Mouse (Mus musculus): ENCODE data around the gene Pigo. TPM values are rescaled to one million over a fixed set of nuclear protein-coding genes. Genes with fewer than 3 reads are reported as not detected.
"Not testable (repeated sequence)": the region's sequence is repeated elsewhere in the genome, so short reads cannot be mapped to it uniquely, and the experiment has no call there.

Pigo gene
- total RNA-seq, 2 experiments from 2014 or later = 14.0 to 15.9 TPM

DNA sequence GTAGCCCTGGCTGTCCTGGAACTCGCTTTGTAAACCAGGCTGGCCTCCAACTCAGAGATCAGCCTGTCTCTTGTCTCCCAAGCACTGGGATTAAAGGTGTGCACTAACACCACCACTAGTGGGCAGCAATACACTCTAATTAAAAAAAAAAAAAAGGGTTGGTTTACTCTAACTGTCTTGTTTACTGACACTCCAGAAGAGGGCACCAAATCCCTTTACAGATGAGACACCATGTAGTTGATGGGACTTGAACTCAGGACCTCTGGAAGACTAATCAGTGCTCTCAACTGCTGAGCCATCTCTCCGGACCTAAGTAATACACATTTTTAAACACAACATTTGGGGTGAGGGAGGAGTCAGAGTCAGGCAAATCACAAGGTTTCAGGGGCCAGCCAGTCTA is 19.9 kb downstream of the Pigo start:
- no peak for DNase-seq (ENCODE audit: low spot score in 2 of 2)

DNA sequence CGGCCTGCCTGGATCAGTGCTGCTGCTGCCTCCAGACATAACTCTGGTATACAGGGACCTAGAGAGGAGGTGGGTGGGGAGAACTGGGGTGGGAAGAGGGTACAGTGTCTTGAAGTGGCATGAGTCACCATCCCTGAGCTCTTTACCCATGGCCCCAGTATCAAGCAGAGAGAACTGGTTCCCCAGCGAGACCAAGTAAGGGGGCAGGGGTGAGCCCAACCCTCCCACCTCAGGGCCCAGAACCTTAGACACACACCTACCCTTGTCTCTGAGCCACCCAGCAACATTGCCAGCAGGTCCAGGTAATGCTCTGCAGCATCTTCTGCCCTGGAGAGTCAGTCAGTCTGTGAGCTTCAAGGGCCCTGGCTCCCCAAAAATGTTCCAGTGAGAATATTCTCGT is 20.7 kb downstream of the Pigo start:
- no peak for DNase-seq (ENCODE audit: low spot score in 2 of 2)

DNA sequence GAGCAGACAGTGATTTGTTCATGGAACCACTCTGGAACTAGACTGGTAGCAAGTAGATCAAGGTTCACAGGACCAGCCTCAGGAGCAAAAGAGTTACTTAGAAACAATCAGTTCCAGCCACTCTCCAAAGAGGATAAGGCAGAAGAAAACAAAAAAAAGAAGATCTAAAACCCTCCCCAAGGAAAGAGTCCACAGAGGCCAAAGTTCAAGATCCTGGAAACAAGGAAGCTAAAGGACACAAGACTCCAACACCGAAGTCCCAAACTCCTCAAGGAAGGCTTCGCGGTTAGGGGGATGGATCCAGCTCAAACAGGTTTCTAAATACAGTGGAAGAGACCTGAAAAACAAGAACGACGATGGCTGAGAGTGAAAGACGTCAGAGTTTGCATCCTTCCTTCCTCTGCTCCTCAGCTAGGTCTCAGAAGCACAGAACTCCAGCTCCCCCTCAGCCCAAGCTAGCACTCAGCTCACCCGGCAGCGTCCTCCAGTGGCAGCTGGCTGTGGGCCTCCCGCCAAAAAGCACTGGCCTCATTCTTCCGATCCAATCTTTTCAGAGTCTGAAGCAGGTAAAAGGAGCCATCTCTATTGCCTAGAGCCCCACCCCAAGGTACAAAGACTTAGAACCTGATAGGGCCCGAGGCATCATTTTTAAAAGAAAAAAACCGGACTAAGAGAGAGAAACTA is 22.7 kb downstream of the Pigo start:
- DNase-seq (ENCODE audit: low spot score in 2 of 2) = peak in 1 of 2 experiments; percentile 30

DNA sequence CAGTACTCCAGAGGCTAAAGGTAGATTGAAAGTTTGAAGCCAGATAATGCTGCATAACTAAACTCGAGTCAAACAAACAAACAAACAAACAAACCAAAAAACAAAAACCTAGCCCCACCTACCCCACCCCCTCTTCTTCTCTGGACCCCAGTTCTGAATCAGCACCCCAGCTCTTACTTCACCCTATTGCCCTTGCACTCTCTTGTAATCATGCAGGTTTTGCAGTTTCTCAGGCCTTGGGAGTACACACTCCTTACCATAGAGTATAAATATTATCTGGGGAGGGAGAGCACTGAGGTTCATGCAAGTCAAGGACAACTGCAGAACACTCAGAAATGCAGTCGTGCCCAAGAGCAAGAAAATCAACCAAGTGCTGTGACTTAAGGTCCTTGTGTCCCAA is 24.3 kb downstream of the Pigo start:
- no peak for DNase-seq (ENCODE audit: low spot score in 2 of 2)

DNA sequence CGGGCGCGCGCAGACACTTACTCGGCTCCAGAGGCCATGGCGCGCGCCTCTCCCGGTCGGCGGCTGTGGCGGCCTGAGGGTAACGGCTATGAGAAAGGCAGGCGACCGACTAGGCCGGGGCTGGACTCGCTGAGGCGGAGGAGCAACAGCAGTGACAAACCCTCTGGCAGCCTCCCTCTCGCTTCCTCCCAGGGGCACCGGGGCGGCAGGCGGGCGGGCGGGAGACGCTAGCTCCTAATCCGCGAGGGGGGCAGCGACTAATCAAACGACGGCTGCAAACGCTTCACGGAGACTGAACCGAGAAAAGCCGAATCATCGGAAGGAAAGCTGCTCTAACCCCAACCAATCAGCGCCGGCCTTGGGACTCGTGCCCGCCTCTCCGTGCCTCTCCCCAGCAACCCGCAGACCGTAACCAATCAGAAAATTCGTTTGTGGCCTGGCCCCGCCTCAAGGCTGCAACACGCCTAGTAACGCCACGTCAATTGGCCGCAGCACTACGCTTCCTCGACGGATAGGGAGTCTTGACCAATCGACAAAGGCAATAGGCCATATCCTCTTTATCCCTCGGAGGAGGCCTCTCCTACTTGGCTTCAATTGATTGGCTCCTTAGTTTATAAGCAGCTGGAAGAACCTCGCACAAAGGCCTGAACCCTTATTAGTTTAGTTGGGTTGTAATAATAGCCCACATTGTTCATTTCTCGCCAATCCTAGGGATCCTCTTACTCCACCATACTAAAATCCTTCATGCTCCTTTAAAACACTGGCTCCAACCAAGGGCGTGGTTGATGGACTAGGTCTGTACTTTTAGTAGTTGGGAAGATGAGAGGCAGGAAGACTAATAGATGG is 25.3 kb downstream of the Pigo start, which contains the start of gene Vcp:
Gene Vcp (minus strand): TSS at position 367 of the 846 bp plus-strand sequence.
- peak; percentile 94 to 95 for DNase-seq (ENCODE audit: low spot score in 2 of 2)

DNA sequence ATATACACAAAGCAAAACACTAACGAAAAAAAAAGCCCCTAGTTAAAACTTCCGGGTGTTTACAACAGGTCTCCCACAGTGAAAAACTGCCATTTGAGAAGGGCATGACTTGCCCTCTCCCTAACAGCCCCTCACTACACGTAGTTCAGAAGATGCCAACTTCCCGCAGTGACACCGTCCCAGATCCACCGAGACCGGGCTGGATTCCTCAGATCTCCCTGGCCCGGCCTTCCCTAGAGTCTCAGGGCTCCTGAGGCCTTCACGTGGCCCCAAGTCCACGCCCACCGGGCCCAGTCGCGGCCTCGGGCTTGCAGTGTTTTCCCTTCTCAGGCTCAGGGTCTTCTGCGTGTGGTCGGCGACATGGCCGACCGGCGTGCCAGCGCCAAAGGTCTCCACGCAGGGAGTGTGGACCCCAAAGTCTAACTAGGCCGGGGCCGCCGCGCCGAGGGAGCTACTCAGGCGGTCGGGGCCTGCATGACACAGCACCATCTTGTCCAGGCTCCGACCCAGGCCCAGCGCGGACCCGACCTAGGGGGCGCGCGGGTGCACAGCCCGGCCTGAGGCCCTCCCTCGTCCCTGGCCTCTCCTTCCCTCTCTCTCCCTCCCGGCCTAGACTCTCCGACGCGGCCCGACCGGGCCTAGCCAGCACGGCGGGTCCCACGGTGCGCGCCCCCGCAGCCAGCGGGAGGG is 26.0 kb downstream of the Pigo start:
- peak; percentile 77 to 78 for DNase-seq (ENCODE audit: low spot score in 2 of 2)

DNA sequence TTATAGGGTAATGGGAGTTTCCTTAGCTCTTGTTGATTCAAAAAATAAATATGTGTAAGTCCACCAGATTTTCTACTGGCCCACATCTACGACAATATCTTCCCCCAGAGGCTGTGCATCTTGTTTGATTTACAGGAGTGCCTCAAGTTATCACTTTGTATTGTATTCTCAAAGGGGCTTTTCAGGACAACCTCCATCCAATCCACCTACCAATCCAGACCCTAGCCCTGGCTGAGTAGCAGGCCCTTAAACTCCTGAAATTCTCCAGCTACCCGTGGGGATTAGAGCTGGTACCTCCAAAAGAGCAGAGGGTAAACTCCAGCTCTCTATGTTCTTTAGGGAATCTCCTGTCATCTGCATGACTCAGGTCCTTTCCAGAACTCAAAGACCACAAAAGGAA is 27.6 kb downstream of the Pigo start:
- DNase-seq (ENCODE audit: low spot score in 2 of 2) = no peak

DNA sequence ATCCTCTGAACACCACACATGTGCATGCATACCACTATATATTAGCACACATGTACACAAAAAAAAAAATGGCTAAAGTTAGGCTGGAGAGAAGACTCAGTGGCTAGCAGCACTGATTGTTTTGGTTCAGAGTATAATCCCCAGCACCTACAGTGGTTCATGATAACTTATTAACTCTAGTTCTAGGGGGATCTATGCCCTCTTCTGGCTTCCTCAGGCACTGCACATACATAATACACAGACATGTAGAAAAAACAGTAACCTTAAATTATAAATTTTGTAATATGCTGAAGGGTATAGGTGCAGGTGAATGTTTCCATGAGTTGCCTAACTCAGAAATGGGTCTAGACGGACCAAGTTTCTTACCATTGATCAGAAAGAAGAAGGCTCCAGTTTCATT is 37.3 kb downstream of the Pigo start:
- no peak for DNase-seq (ENCODE audit: low spot score in 2 of 2)

DNA sequence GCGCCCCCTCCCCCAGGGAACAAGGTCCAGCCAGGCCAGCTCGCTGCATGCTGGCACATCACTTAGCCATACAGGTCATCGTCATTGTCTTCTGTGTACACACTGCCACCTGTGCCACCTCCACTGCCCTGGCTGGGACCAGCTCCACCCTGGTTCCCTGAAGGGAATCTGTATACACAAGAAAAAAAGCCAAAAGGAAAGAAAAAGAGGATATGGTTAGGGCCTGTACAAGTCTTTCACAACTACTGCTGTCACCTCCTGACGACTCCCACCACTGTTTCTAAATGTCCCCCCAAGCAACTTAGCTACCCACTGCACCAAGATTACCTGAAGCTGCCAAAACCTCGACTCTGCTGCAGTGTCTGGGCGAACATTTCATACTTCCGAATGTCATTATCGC is 45.2 kb downstream of the Pigo start:
- not testable (repeated sequence) for DNase-seq (ENCODE audit: low spot score in 2 of 2)

DNA sequence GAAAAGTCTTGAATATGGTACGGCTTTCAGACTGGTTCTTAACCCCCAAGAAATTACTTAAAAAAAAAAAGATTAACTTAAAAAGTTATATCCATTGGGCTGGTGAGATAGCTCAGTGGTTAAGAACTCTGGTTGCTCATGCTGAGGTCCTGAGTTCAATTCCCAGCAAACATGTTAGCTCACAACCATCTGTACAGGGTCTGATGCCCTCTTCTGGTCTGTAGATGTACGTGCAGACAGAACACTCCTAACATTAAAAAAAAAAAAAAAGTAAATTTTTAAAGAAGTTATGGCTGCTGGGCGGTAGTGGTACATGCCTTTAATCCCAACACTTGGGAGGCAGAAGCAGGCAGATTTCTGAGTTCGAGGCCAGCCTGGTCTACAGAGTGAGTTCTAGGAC is 47.6 kb downstream of the Pigo start:
- DNase-seq (ENCODE audit: low spot score in 2 of 2) = no peak

DNA sequence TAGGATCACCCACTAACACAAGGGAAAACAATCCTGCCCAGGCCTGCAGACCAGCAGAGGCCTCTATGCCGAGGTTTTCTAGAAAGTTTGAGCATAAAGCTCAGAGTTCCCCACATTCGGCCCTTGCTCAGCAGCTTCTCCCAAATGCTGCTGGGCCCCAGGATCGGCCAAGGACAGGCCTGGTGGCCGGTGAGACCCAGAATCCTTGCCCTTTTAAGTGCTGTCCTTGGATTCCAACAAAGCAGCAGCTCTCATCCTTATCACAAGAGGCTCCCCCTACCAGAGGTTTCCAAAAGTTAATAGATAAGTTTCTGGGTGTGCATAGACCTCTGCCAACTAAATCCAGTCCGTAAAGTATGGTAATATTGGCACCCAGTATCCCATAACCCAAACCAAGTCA is 51.8 kb downstream of the Pigo start:
- no peak for DNase-seq (ENCODE audit: low spot score in 2 of 2)

DNA sequence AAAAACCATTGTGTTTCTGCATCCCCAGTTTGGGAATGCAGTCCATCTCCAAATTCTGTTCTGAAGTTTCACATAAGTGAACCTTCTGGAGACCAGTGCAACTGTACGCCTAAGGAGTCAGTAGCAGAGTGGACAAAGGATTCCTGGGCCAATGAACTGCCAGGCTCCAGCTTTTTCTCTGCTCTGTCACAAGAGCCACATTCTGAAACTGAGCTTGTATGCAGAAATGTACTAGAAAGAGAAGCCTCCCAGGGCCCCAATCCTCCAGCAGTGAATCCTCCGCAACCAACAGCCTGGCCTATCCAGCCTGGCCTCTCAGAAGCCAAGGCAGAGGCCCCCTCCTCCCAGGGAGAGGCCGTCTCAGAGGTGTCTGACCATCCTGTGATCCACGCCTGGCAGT is 52.7 kb downstream of the Pigo start:
- no peak for DNase-seq (ENCODE audit: low spot score in 2 of 2)

DNA sequence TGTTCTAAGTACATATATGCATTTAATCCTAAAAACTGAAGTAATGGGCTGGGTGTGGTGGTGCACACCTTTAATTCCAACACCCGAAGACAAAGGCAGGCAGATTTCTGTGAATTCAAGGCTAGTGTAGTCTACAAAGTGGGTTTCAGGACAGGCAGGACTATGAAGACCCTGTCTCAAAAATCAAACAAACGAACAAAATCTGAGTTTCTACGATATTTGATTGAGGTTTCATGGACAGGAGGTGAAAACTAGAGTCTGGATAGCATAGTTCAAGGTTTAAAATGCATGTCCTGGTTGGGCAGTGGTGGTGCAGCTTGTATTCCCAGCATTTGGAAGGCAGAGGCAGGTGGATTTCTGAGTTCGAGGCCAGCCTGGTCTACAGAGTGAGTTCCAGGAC is 56.3 kb downstream of the Pigo start, which contains the start of gene 1700022I11Rik:
Gene 1700022I11Rik (plus strand): TSS at position 301 of the 400 bp plus-strand sequence.
- DNase-seq (ENCODE audit: low spot score in 2 of 2) = no peak

Other genes starting within 250 kb of the Pigo start
- gene Fam205a1, start 171.9 kb downstream of the Pigo start, total RNA-seq (2021) = not detected
- under 1 TPM in 1 of 2 experiments, not detected in 1; 0.27 TPM for gene Gm12394, start 169.0 kb downstream of the Pigo start, total RNA-seq (2021)
- gene Fam205c, start 151.6 kb downstream of the Pigo start, total RNA-seq (2021) = under 1 TPM in 1 of 2 experiments, not detected in 1; 0.19 TPM
- gene Phf24, start 109.2 kb downstream of the Pigo start, total RNA-seq (2021) = 1 to 10 TPM; 1.6 to 1.8 TPM
- gene Dnajb5, start 76.0 kb downstream of the Pigo start, total RNA-seq (2021) = 10 to 100 TPM; 17.0 to 24.2 TPM
- gene 1700022I11Rik, start 56.2 kb downstream of the Pigo start, total RNA-seq (2021) = not detected
- gene Vcp, start 25.3 kb downstream of the Pigo start, total RNA-seq (2021) = 100 to 1,000 TPM; 267 to 341 TPM
- gene Fancg, start 15.3 kb downstream of the Pigo start, total RNA-seq (2021) = 1 to 10 TPM; 6.6 to 7.7 TPM
- gene Stoml2, start 5.9 kb upstream of the Pigo start, total RNA-seq (2021) = 100 to 1,000 TPM; 159 to 223 TPM
- 10 to 100 TPM; 54.7 to 58.2 TPM for gene Fam214b, start 20.4 kb upstream of the Pigo start, total RNA-seq (2021)
- gene Unc13b, start 33.1 kb upstream of the Pigo start, total RNA-seq (2021) = 10 to 100 TPM; 12.9 to 15.8 TPM
- gene Atp8b5, start 241.3 kb upstream of the Pigo start, total RNA-seq (2021) = under 1 TPM; 0.30 to 0.83 TPM